Mouse (Mus musculus): ENCODE measurements around the gene Iqcn. TPM values are rescaled to one million over a fixed set of nuclear protein-coding genes. Genes with fewer than 3 reads are reported as not detected.

Gene Iqcn
- total and polyA plus RNA-seq, 3 experiments: 0.06 TPM; not detected in 2

DNA sequence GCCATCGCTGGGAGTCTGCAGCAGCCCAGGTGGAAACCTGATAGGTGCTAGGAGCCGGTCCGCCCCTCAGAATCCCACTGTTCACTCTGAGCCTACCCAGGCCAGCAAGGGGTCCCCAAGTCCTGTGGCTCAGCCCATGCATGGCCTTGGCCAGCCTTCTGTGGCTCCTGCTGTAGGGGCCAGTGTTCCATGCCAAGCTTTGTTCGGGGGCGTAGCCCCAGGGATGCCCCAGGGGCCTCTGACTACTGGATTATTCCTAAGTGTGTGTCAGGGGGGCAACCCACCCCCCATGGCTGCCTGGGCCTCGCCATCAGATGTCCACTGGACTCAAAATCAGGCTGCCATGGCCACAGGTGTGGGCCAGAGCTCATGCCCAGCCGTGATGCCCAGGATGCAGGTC, 10.7 kb downstream of the Iqcn start:
- WGBS: 83% methylated on average over 7 of the region's 7 CpGs
- TF ChIP-seq POLR2A (IDR thresholded peaks at IDR 0.05; ENCODE audit: insufficient read depth, low read depth, low read length): no peak
- TF ChIP-seq CTCF (IDR thresholded peaks at IDR 0.05): no peak
- TF ChIP-seq EP300 (IDR thresholded peaks at IDR 0.05; ENCODE audit: insufficient read depth, low read depth, low read length): no peak
- Histone ChIP-seq H3K4me1 (ENCODE audit: control insufficient read depth, insufficient read depth, low read length) (peaks cover 3% of the 10 kb centered on the region; the same call in 1 of the 2 replicates), H3K79me2 (replicated peaks; ENCODE audit: control insufficient read depth, insufficient read depth, low read length) (no peaks in the 10 kb centered on the region), H3K9ac (ENCODE audit: low read depth, low read length) (no peak overlapping the region), H3K36me3 (ENCODE audit: control insufficient read depth, insufficient read depth, low read length) (no peaks in the 10 kb centered on the region), H3K27ac (no peak overlapping the region), H3K4me3 (no peak overlapping the region), H3K27me3 (ENCODE audit: control insufficient read depth, insufficient read depth, low read length) (no peaks in the 10 kb centered on the region)
- intact Hi-C loops (cut with DNase I): no loop called here
- DNase-seq: no peak

DNA sequence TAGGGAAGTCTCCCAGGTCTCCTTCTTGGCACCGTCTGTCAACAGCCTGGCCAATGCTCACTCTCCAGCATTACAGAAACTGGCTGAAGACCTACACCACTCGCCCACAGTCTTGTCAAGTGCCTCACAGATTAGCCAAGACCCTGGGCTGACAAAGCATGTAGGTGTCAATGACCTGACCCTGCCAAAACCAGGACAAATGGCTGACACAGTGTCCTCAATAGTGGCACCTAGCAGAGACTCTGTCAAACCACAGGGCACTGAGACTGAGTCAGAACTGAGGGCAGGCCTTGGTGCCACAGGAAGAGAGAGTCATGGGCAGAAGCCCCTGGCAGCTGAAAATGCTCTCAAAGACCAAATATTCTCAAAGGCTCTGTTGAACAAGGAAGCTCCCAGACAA, 11.8 kb downstream of the Iqcn start:
- no peak overlapping the region for H3K4me3 ChIP-seq
- no peak overlapping the region for H3K9ac ChIP-seq (ENCODE audit: low read depth, low read length)
- WGBS: 66% methylated on average over 2 of the region's 2 CpGs
- H3K27ac ChIP-seq: no peak overlapping the region
- DNase-seq: no peak
- no peaks in the 10 kb centered on the region for H3K27me3 ChIP-seq (ENCODE audit: control insufficient read depth, insufficient read depth, low read length)
- H3K36me3 ChIP-seq (ENCODE audit: control insufficient read depth, insufficient read depth, low read length): no peaks in the 10 kb centered on the region
- peaks cover 3% of the 10 kb centered on the region; the same call in 1 of the 2 replicates for H3K4me1 ChIP-seq (ENCODE audit: control insufficient read depth, insufficient read depth, low read length)
- intact Hi-C loops (cut with DNase I): no loop called here
- no peaks in the 10 kb centered on the region for H3K79me2 ChIP-seq (replicated peaks; ENCODE audit: control insufficient read depth, insufficient read depth, low read length)
- no peak for TF ChIP-seq CTCF (IDR thresholded peaks at IDR 0.05)
- no peak for TF ChIP-seq POLR2A (IDR thresholded peaks at IDR 0.05; ENCODE audit: insufficient read depth, low read depth, low read length)
- TF ChIP-seq EP300 (IDR thresholded peaks at IDR 0.05; ENCODE audit: insufficient read depth, low read depth, low read length): no peak

DNA sequence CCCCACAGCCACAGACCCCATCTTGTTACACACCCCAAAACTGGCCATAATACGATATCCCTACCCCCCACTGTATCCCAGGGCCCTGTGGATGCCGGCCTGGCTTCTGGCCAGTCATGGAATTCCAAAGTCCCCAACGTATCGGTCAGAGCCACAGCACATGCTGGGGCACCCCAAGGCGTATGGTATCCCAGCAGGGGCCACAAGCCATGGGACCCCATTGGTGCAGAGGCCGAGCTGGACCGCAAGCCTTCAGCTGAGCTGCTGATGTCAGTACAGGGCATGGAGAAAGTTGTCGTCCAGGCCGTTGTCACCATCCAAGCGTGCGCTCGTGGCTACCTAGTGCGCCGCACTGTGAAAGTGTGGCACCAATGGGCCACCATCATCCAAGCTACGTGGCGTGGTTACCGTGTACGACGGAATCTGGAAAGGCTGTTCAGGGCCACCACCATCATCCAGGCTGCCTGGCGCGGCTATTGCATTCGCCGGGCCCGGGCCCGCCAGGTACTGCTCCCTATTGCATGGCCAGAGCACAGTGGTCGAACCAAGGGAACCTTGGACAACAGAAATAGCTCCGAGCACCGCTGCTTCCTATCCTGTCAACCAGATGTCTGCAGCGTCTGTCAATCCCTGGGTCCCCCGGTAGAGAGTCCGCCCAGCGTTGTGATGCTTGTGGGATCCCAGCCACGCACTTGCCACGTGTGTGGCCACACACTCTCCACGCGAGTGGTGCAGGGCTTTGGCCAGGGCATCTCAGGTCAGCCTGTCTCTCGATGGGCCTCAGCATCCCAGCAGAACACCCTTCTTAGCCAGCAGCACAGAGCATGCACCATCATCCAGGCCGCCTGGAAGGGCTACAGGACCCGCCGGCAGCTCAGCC, 13.5 kb downstream of the Iqcn start:
- intact Hi-C loops (cut with DNase I): no loop called here

GRCm38 (mm10) chr8:70718297-70718696, 15.0 kb downstream of the Iqcn start, which contains the start of gene Gm3336:
Gm3336 (plus strand) TSS chr8:70718543.
- H3K27me3 ChIP-seq (ENCODE audit: control insufficient read depth, insufficient read depth, low read length): no peaks in the 10 kb centered on the region
- no peak within 1 kb of the TSS for H3K27ac ChIP-seq
- H3K79me2 ChIP-seq (replicated peaks; ENCODE audit: control insufficient read depth, insufficient read depth, low read length): no peaks in the 10 kb centered on the region
- intact Hi-C loops (cut with DNase I): no loop called here
- WGBS: 4% methylated on average over 19 of the region's 19 CpGs
- no peak within 1 kb of the TSS for H3K9ac ChIP-seq (ENCODE audit: low read depth, low read length)
- no peak within 1 kb of the TSS for H3K4me3 ChIP-seq
- peak; percentile 72 to 75 for DNase-seq
- peak; percentile 42; the same call in 1 of the 2 replicates for TF ChIP-seq EP300 (IDR thresholded peaks at IDR 0.05; ENCODE audit: insufficient read depth, low read depth, low read length)
- TF ChIP-seq POLR2A (IDR thresholded peaks at IDR 0.05; ENCODE audit: insufficient read depth, low read depth, low read length): no peak
- H3K36me3 ChIP-seq (ENCODE audit: control insufficient read depth, insufficient read depth, low read length): no peaks in the 10 kb centered on the region
- H3K4me1 ChIP-seq (ENCODE audit: control insufficient read depth, insufficient read depth, low read length): peaks cover 1% of the 10 kb centered on the region; the same call in 1 of the 2 replicates

More for the DNA sequence above, 13.5 kb downstream of the Iqcn start:
- Histone ChIP-seq H3K4me3 (no peak overlapping the region), H3K27ac (no peak overlapping the region), H3K79me2 (replicated peaks; ENCODE audit: control insufficient read depth, insufficient read depth, low read length) (no peaks in the 10 kb centered on the region), H3K27me3 (ENCODE audit: control insufficient read depth, insufficient read depth, low read length) (no peaks in the 10 kb centered on the region), H3K36me3 (ENCODE audit: control insufficient read depth, insufficient read depth, low read length) (no peaks in the 10 kb centered on the region), H3K9ac (ENCODE audit: low read depth, low read length) (no peak overlapping the region), H3K4me1 (ENCODE audit: control insufficient read depth, insufficient read depth, low read length) (peaks cover 1% of the 10 kb centered on the region; the same call in 1 of the 2 replicates)
- no peak for DNase-seq
- 78% methylated on average over 40 of the region's 40 CpGs for WGBS
- TF ChIP-seq EP300 (IDR thresholded peaks at IDR 0.05; ENCODE audit: insufficient read depth, low read depth, low read length) (no peak), POLR2A (IDR thresholded peaks at IDR 0.05; ENCODE audit: insufficient read depth, low read depth, low read length) (no peak), CTCF (IDR thresholded peaks at IDR 0.05) (no peak)

DNA sequence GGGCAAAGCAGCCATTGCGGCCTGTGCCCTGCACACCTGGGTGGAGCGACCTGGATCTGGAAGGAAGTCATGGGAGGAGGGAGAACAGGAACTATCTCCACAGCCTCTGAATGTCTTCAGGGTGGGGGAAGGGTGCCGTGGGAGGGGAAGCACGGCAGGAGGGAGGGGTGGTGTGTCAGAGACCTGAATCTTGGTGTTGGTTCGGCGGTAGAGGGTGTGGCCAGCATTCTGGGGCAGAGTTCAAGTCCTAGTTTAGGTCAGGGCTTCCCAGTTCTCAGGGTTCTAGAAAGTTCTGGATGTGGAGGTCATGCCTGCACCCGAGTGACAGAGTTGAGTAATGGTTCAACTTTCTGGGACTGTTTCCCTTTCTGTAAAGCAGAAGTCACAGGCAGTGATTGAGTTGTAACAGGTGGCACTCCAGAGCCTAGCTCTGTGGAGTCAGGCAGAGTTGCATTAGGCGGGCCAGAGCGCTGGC, 16.6 kb downstream of the Iqcn start:
- no peaks in the 10 kb centered on the region for H3K36me3 ChIP-seq (ENCODE audit: control insufficient read depth, insufficient read depth, low read length)
- H3K9ac ChIP-seq (ENCODE audit: low read depth, low read length): no peak overlapping the region
- peaks cover 1% of the 10 kb centered on the region; the same call in 1 of the 2 replicates for H3K4me1 ChIP-seq (ENCODE audit: control insufficient read depth, insufficient read depth, low read length)
- no peak overlapping the region for H3K27ac ChIP-seq
- no peaks in the 10 kb centered on the region for H3K27me3 ChIP-seq (ENCODE audit: control insufficient read depth, insufficient read depth, low read length)
- intact Hi-C loops (cut with DNase I): loop anchor here (1.0 to 2.0 kb wide), 5 partner anchors 32 to 149 kb away; no protein-coding TSS in a partner anchor
- DNase-seq: peak in 1 of 2 experiments; percentile 37
- TF ChIP-seq EP300 (IDR thresholded peaks at IDR 0.05; ENCODE audit: insufficient read depth, low read depth, low read length) (no peak), CTCF (IDR thresholded peaks at IDR 0.05) (no peak), POLR2A (IDR thresholded peaks at IDR 0.05; ENCODE audit: insufficient read depth, low read depth, low read length) (no peak)
- 34% methylated on average over 9 of the region's 9 CpGs for WGBS
- H3K4me3 ChIP-seq: no peak overlapping the region
- no peaks in the 10 kb centered on the region for H3K79me2 ChIP-seq (replicated peaks; ENCODE audit: control insufficient read depth, insufficient read depth, low read length)

- Histone ChIP-seq H3K36me3 (ENCODE audit: control insufficient read depth, insufficient read depth, low read length) (no peaks in the 10 kb centered on the region), H3K4me3 (no peak overlapping the region), H3K79me2 (replicated peaks; ENCODE audit: control insufficient read depth, insufficient read depth, low read length) (no peaks in the 10 kb centered on the region), H3K27ac (no peak overlapping the region), H3K9ac (ENCODE audit: low read depth, low read length) (no peak overlapping the region), H3K4me1 (ENCODE audit: control insufficient read depth, insufficient read depth, low read length) (peaks cover 1% of the 10 kb centered on the region; the same call in 1 of the 2 replicates), H3K27me3 (ENCODE audit: control insufficient read depth, insufficient read depth, low read length) (no peaks in the 10 kb centered on the region)
- TF ChIP-seq CTCF (IDR thresholded peaks at IDR 0.05): peak; percentile 99
- TF ChIP-seq EP300 (IDR thresholded peaks at IDR 0.05; ENCODE audit: insufficient read depth, low read depth, low read length): peak; percentile 97
- no peak for TF ChIP-seq POLR2A (IDR thresholded peaks at IDR 0.05; ENCODE audit: insufficient read depth, low read depth, low read length)
- intact Hi-C loops (cut with DNase I): loop anchor here (1.0 to 2.0 kb wide), 5 partner anchors 32 to 148 kb away; no protein-coding TSS in a partner anchor
- 2% methylated on average over 3 of the region's 3 CpGs for WGBS
- peak; percentile 73 to 90 for DNase-seq
Measured at GRCm38 (mm10) chr8:70720739-70721138, 17.5 kb downstream of the Iqcn start.
